Mouse (Mus musculus) small intestine, adult 2 months (tissue): ENCODE data around the gene Zfp280b.

Experiments
- CTCF ChIP-seq: fragments of 200-500 bp; IDR thresholded peaks from 2 replicates; pipeline ENCODE4 v1.5.1; 2012; ENCODE audit warnings: low read depth, mild to moderate bottlenecking, control low read depth, inconsistent platforms, low read length, moderate library complexity, mixed read lengths; ENCODE audit not compliant: insufficient replicate concordance, insufficient read length; ENCODE audit errors: extremely low read depth
- POLR2A ChIP-seq: fragments of 200-500 bp; IDR thresholded peaks from 2 replicates; pipeline ENCODE4 v1.6.1; 2012; ENCODE audit warnings: low read depth, mild to moderate bottlenecking, control low read depth, inconsistent platforms, low read length, moderate library complexity

GRCm38 (mm10) chr10:76047182-76047869, 14.9 kb downstream of the Zfp280b start:
- TF ChIP-seq CTCF (no peak), POLR2A (no peak)
